Mouse (Mus musculus) midbrain, embryonic 13.5 days (tissue): Measurements from ENCODE around the gene Adamts6. TPM values are rescaled to one million over a fixed set of nuclear protein-coding genes. Genes with fewer than 3 reads are reported as not detected.

Source experiments
- ATAC-seq: fragments of 200-750 bp; cut with Nextera tagmentation; 2 replicates; pipeline ENCODE4 v1.8.0; 2017; ENCODE audit warnings: mild to moderate bottlenecking, moderate TSS enrichment, moderate library complexity
- H3K27ac ChIP-seq: fragments of 300-500 bp; sonication (generic); 2 replicates; pipeline ENCODE4 v1.5.1; 2015; ENCODE audit warnings: inconsistent platforms, mild to moderate bottlenecking, moderate library complexity
- H3K27me3 ChIP-seq: fragments of 300-500 bp; sonication (generic); 2 replicates; pipeline ENCODE4 v1.6.1; 2015; ENCODE audit warnings: mild to moderate bottlenecking, inconsistent platforms
- H3K36me3 ChIP-seq: fragments of 300-500 bp; sonication (generic); 2 replicates; pipeline ENCODE4 v1.6.1; 2015; ENCODE audit warnings: mild to moderate bottlenecking, inconsistent platforms
- H3K4me1 ChIP-seq: fragments of 300-500 bp; sonication (generic); replicated peaks from 2 replicates; pipeline ENCODE4 v1.6.1; 2015; ENCODE audit warnings: inconsistent platforms
- H3K4me2 ChIP-seq: fragments of 300-500 bp; sonication (generic); replicated peaks from 2 replicates; pipeline ENCODE4 v1.6.1; 2015; ENCODE audit warnings: moderate library complexity, mild to moderate bottlenecking, inconsistent platforms
- H3K4me3 ChIP-seq: fragments of 300-500 bp; sonication (generic); replicated peaks from 2 replicates; pipeline ENCODE4 v1.5.1; 2015; ENCODE audit warnings: mild to moderate bottlenecking, inconsistent platforms
- H3K9ac ChIP-seq: fragments of 300-500 bp; sonication (generic); replicated peaks from 2 replicates; pipeline ENCODE4 v1.6.1; 2015; ENCODE audit warnings: mild to moderate bottlenecking, inconsistent platforms
- H3K9me3 ChIP-seq: fragments of 300-500 bp; sonication (generic); 2 replicates; pipeline ENCODE4 v1.6.1; 2016; ENCODE audit warnings: mild to moderate bottlenecking, inconsistent platforms
- WGBS: fragments of 180-500 bp; shearing (Covaris S2); methylation state at CpG from one replicate; pipeline ENCODE4 v1.1.7; 2015; 5-methylcytosine and 5-hydroxymethylcytosine counted together
- polyA plus RNA-seq: library from polyadenylated mRNA; unstranded; fragments of >200 nt; fragmentation: Nextera tagmentation; extraction: Ambion mirVana; gene quantifications from 2 replicates; pipeline ENCODE4 v1.2.1, GENCODE M21; 2015

Adamts6 gene
- polyA plus RNA-seq, 1 experiment from 2014 or later, result 1.9 TPM

- H3K4me3 ChIP-seq, result no peak overlapping the region
- no peak for ATAC-seq
- H3K4me1 ChIP-seq, result 0 out of 2 replicates have a peak, but pooled peaks cover 3% of the 10 kb centered on the region
- 85% methylated on average over 6 of the region's 6 CpGs for WGBS
- H3K27ac ChIP-seq, result no peak overlapping the region
- H3K9ac ChIP-seq, result no peak overlapping the region
- H3K4me2 ChIP-seq, result no peak overlapping the region
- no peaks in the 10 kb centered on the region for H3K9me3 ChIP-seq
- H3K27me3 ChIP-seq, result no peaks in the 10 kb centered on the region
- H3K36me3 ChIP-seq, result no peaks in the 10 kb centered on the region
Observed at GRCm38 (mm10) chr13:104506165-104506875, 218.7 kb downstream of the Adamts6 start.

- no peaks in the 10 kb centered on the region for H3K36me3 ChIP-seq
- no peak overlapping the region for H3K9ac ChIP-seq
- H3K27me3 ChIP-seq, result no peaks in the 10 kb centered on the region
- H3K4me2 ChIP-seq, result no peak overlapping the region
- ATAC-seq, result no peak
- WGBS, result 87% methylated on average over 6 of the region's 6 CpGs
- no peaks in the 10 kb centered on the region for H3K9me3 ChIP-seq
- no peak overlapping the region for H3K27ac ChIP-seq
- H3K4me1 ChIP-seq, result 0 out of 2 replicates have a peak, but pooled peaks cover 3% of the 10 kb centered on the region
- H3K4me3 ChIP-seq, result no peak overlapping the region
Observed at GRCm38 (mm10) chr13:104507671-104508070, 220.0 kb downstream of the Adamts6 start.

- H3K36me3 ChIP-seq, result no peaks in the 10 kb centered on the region
- H3K4me3 ChIP-seq, result no peak overlapping the region
- no peak overlapping the region for H3K9ac ChIP-seq
- no peaks in the 10 kb centered on the region for H3K27me3 ChIP-seq
- H3K4me1 ChIP-seq, result 0 out of 2 replicates have a peak, but pooled peaks cover 3% of the 10 kb centered on the region
- WGBS, result 83% methylated on average over 26 of the region's 26 CpGs
- H3K9me3 ChIP-seq, result no peaks in the 10 kb centered on the region
- ATAC-seq, result no peak
- no peak overlapping the region for H3K27ac ChIP-seq
- H3K4me2 ChIP-seq, result no peak overlapping the region
Observed at GRCm38 (mm10) chr13:104509561-104510493, 222.2 kb downstream of the Adamts6 start.

GRCm38 (mm10) chr13:104510766-104511165, 223.1 kb downstream of the Adamts6 start:
- Histone ChIP-seq H3K4me3 (no peak overlapping the region), H3K36me3 (no peaks in the 10 kb centered on the region), H3K27me3 (no peaks in the 10 kb centered on the region), H3K4me2 (no peak overlapping the region), H3K9me3 (no peaks in the 10 kb centered on the region), H3K9ac (no peak overlapping the region), H3K27ac (no peak overlapping the region), H3K4me1 (0 out of 2 replicates have a peak, but pooled peaks cover 3% of the 10 kb centered on the region)
- WGBS, result 84% methylated on average over 5 of the region's 5 CpGs
- no peak for ATAC-seq

- no peaks in the 10 kb centered on the region for H3K27me3 ChIP-seq
- peaks cover 20% of the 10 kb centered on the region for H3K4me1 ChIP-seq
- no peak overlapping the region for H3K4me3 ChIP-seq
- no peak overlapping the region for H3K27ac ChIP-seq
- no peaks in the 10 kb centered on the region for H3K9me3 ChIP-seq
- WGBS, result 84% methylated on average over 1 of the region's 1 CpGs
- H3K9ac ChIP-seq, result no peak overlapping the region
- no peaks in the 10 kb centered on the region for H3K36me3 ChIP-seq
- ATAC-seq, result no peak
- no peak overlapping the region for H3K4me2 ChIP-seq
Observed at GRCm38 (mm10) chr13:104515054-104515453, 227.4 kb downstream of the Adamts6 start.

GRCm38 (mm10) chr13:104516146-104516545, 228.5 kb downstream of the Adamts6 start:
- H3K27ac ChIP-seq, result no peak overlapping the region
- H3K27me3 ChIP-seq, result no peaks in the 10 kb centered on the region
- H3K4me2 ChIP-seq, result no peak overlapping the region
- WGBS, result 77% methylated on average over 4 of the region's 4 CpGs
- no peak overlapping the region for H3K9ac ChIP-seq
- no peaks in the 10 kb centered on the region for H3K9me3 ChIP-seq
- no peaks in the 10 kb centered on the region for H3K36me3 ChIP-seq
- H3K4me1 ChIP-seq, result peaks cover 17% of the 10 kb centered on the region
- H3K4me3 ChIP-seq, result no peak overlapping the region
- no peak for ATAC-seq

- H3K4me1 ChIP-seq, result peaks cover 17% of the 10 kb centered on the region
- no peaks in the 10 kb centered on the region for H3K9me3 ChIP-seq
- no peaks in the 10 kb centered on the region for H3K27me3 ChIP-seq
- H3K4me3 ChIP-seq, result no peak overlapping the region
- H3K27ac ChIP-seq, result no peak overlapping the region
- H3K4me2 ChIP-seq, result no peak overlapping the region
- no peaks in the 10 kb centered on the region for H3K36me3 ChIP-seq
- ATAC-seq, result no peak
- no peak overlapping the region for H3K9ac ChIP-seq
- WGBS, result 76% methylated on average over 7 of the region's 7 CpGs
Observed at GRCm38 (mm10) chr13:104516766-104517364, 229.2 kb downstream of the Adamts6 start.

- no peaks in the 10 kb centered on the region for H3K36me3 ChIP-seq
- peak; percentile 57 for ATAC-seq
- peaks cover 17% of the 10 kb centered on the region for H3K4me1 ChIP-seq
- H3K9me3 ChIP-seq, result no peaks in the 10 kb centered on the region
- H3K27me3 ChIP-seq, result no peaks in the 10 kb centered on the region
- WGBS, result 47% methylated on average over 15 of the region's 15 CpGs
- H3K4me2 ChIP-seq, result peak overlapping the region; percentile 61
- peak overlapping the region; percentile 61 for H3K9ac ChIP-seq
- H3K27ac ChIP-seq, result peak overlapping the region; percentile 96
- H3K4me3 ChIP-seq, result peak overlapping the region; percentile 39
Observed at GRCm38 (mm10) chr13:104517638-104518311, 230.1 kb downstream of the Adamts6 start.

GRCm38 (mm10) chr13:104518312-104519005, 230.8 kb downstream of the Adamts6 start:
- Histone ChIP-seq H3K27ac (peak overlapping the region; percentile 96), H3K9ac (peak overlapping the region; percentile 61), H3K4me1 (peaks cover 17% of the 10 kb centered on the region), H3K36me3 (no peaks in the 10 kb centered on the region), H3K4me2 (peak overlapping the region; percentile 61), H3K4me3 (peak overlapping the region; percentile 39), H3K9me3 (no peaks in the 10 kb centered on the region), H3K27me3 (no peaks in the 10 kb centered on the region)
- WGBS, result 3% methylated on average over 19 of the region's 19 CpGs
- ATAC-seq, result peak; percentile 98

- Histone ChIP-seq H3K9ac (peak overlapping the region; percentile 61; the same call in 1 of the 2 replicates), H3K27me3 (no peaks in the 10 kb centered on the region), H3K36me3 (no peaks in the 10 kb centered on the region), H3K27ac (peak overlapping the region; percentile 96), H3K4me3 (peak overlapping the region; percentile 39; the same call in 1 of the 2 replicates), H3K9me3 (no peaks in the 10 kb centered on the region), H3K4me1 (peaks cover 17% of the 10 kb centered on the region), H3K4me2 (peak overlapping the region; percentile 61)
- ATAC-seq, result peak; percentile 43; the same call in 1 of the 2 replicates
- WGBS, result 32% methylated on average over 14 of the region's 14 CpGs
Observed at GRCm38 (mm10) chr13:104519006-104519695, 231.5 kb downstream of the Adamts6 start.
